Mouse (Mus musculus): ENCODE data around the gene Olfr1281. TPM values are rescaled to one million over a fixed set of nuclear protein-coding genes. Genes with fewer than 3 reads are reported as not detected.
"Not testable (repeated sequence)": the region's sequence is repeated elsewhere in the genome, so short reads cannot be mapped to it uniquely, and the experiment has no call there.

Olfr1281 gene
- not detected for total RNA-seq (2021)
- long read RNA-seq, experiment 1, result 0 reads
- long read RNA-seq, experiment 2, result 0 reads

DNA sequence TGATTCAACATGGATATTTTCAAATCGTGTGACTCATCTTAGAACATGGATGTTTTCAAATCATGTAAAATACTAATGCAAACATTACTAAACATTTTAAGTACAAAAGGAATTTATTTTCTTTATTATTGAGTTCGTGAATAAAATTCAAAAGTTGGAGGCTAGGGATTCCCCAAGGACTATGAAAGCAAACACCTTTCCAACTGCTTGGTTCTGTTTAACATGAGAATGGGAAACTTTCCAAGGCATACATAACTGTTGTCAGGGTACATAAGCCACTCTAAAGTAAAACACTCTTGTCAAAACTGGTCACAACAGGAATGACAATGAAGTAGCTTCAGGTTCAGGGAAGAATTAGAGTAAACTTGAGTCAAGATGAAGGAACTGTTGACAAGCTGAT is at the start of gene Olfr1281:
Gene Olfr1281 (plus strand): TSS at position 301 of the 400 bp plus-strand sequence.
- DNase-seq, result no peak

DNA sequence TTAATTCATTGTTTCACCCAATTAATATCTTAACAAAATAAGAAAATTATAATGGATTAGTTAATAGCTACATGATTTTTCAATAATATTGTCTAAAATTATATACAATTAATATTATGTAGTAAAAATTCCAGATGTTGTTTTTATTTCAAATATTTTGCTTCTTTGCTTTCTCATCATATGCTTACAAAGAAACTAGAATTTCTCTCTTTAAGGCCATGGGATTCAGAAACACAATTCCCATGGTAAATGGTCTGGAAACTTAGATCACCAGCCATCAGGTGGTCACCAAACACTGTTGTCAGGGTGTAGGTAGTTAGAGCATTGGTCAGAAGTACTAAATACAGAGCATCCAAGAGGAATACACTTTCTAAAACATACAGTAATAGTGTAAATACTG is 36.5 kb upstream of the Olfr1281 start, which contains the start of gene Olfr1278:
Gene Olfr1278 (plus strand): TSS at position 301 of the 400 bp plus-strand sequence.
- no peak for DNase-seq

DNA sequence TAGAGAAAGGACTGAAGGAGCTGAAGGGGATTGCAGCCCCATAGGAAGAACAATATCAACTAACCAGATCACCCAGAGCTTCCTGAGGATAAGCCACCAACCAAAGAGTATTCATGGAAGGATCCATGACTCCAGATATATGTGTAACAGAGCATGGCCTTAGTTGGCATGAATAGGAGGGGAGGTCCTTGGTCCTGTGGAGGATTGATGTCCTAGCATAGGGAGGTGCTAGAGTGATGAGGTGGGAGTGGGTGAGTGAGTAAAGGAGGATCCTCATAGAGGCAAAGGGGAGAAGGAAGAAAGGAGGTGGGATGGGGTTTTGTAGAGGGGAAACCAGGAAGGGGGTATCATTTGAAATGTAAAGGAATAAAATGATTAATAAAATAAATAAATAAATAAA is 27.8 kb upstream of the Olfr1281 start:
- DNase-seq, result no peak

GRCm38 (mm10) chr2:111300374-111300773 is 25.9 kb upstream of the Olfr1281 start, which contains the start of gene Olfr1279:
Olfr1279 (plus strand) TSS chr2:111300635.
- no peak for DNase-seq

DNA sequence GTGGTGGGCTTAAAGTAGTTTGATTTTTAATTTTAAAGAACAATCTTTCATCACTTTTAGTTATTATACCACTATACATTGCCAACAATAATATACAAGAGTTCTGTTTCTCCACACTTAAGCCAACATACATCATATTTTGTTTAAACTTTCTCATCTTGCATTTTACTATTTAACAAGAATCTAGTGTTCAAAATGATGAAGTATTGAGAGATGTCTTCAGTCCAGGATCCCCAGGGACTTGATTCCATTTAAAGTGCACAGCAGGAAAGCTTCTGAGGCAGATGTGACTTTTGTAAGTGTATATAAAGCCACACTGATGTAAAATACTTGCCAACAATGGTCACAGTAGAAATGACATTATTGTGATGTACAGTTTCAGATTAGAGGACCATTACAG is 12.6 kb upstream of the Olfr1281 start, which contains the start of gene Olfr1280:
Gene Olfr1280 (plus strand): TSS at position 301 of the 400 bp plus-strand sequence.
- DNase-seq, result no peak

DNA sequence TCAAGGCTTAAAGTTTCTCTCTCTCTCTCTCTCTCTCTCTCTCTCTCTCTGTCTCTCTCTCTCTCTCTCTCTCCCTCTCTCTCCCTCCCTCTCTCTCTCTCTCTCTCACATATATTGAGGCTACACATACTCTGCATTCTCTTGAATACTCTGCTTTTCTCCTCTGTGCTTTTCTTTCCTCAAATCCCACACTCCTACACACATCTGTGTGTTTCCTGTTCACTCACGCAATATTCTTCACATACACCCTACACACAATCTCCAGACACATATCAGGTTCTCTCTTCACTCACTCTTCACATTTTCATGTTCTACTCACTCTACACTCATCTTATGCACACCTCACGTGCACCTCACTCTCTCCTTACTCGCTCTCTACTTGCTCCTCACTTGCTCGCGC is 7.4 kb downstream of the Olfr1281 start:
- DNase-seq, result not testable (repeated sequence)

DNA sequence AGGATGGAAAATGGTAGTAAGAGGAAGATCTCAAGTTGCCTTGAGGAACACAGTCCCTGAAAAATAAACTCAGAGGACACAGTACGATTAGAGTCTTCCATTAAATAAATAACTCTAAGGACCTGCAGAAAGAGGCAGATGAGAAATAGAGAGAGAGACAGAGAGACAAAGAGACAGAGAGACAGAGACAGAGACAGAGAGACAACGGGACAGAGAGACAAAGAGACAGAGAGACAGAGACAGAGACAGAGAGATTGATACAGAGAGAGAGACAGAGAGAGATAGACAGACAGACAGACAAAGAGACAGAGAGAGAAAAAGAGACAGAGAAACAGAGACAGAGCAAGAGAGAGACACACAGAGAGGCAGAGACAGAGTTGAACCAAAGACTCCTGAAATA is 9.7 kb downstream of the Olfr1281 start, which contains the start of gene Olfr1282:
Gene Olfr1282 (minus strand): TSS at position 101 of the 400 bp plus-strand sequence.
- DNase-seq, result no peak

DNA sequence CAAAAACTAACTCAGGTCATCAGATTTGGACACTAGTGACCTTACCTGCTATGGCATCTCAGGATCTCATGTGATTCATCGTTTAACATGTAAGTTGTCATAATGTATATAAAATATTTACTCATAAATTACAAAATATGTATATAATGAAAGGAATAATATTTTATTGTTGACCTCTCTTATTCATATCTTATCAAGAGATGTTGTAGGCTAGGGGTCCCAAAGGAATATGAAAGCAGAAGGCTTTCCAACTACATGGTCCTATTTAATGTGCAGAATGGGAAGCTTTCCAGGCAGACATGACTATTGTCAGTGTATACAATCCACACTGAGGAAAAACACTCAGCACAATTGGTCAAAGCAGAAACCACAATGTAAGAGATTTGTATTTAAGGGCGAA is 40.2 kb downstream of the Olfr1281 start, which contains the start of gene Olfr1283:
Gene Olfr1283 (plus strand): TSS at position 301 of the 400 bp plus-strand sequence.
- no peak for DNase-seq

DNA sequence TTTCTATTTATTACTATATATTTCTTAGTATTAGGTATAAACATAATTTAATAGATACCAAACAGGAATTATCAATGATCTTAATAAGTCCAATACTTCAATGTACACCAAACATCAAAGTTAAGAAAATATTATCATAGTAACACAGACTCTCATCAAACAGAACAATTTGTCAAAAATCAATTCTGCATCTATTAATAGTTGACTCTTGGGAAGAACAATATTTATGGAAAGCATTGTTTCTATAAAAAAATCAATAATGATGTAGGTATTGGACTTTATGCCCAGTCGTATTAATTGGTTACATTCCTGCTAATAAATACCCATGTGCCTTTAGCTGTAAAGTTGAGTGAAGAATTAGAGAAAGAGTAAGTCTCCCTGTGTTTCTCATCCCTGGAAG is 48.9 kb downstream of the Olfr1281 start, which contains the start of gene Olfr1284:
Gene Olfr1284 (plus strand): TSS at position 301 of the 400 bp plus-strand sequence.
- no peak for DNase-seq

Other genes starting within 250 kb of the Olfr1281 start
- not detected for gene Gm13941, start 220.5 kb upstream of the Olfr1281 start, total RNA-seq (2021)
- not detected for gene Gm15130, start 173.6 kb upstream of the Olfr1281 start, total RNA-seq (2021)
- not detected for gene 4930430A15Rik, start 96.9 kb upstream of the Olfr1281 start, total RNA-seq (2021)
- gene Olfr1275, start 91.2 kb upstream of the Olfr1281 start, total RNA-seq (2021), result not detected
- not detected for gene Olfr1276, start 72.0 kb upstream of the Olfr1281 start, total RNA-seq (2021)
- not detected for gene Olfr1277, start 52.4 kb upstream of the Olfr1281 start, total RNA-seq (2021)
- gene Olfr1278, start 36.4 kb upstream of the Olfr1281 start, total RNA-seq (2021), result not detected
- gene Olfr1279, start 25.9 kb upstream of the Olfr1281 start, total RNA-seq (2021), result not detected
- not detected for gene Olfr1280, start 12.5 kb upstream of the Olfr1281 start, total RNA-seq (2021)
- gene Olfr1282, start 9.6 kb downstream of the Olfr1281 start, total RNA-seq (2021), result not detected
- not detected for gene Olfr1283, start 40.3 kb downstream of the Olfr1281 start, total RNA-seq (2021)
- gene Olfr1284, start 49.0 kb downstream of the Olfr1281 start, total RNA-seq (2021), result not detected
- gene Olfr1286, start 96.6 kb downstream of the Olfr1281 start, total RNA-seq (2021), result not detected
- not detected for gene Olfr1287, start 122.6 kb downstream of the Olfr1281 start, total RNA-seq (2021)
- gene Olfr1288, start 147.6 kb downstream of the Olfr1281 start, total RNA-seq (2021), result not detected
- not detected for gene Olfr1289, start 154.3 kb downstream of the Olfr1281 start, total RNA-seq (2021)
- not detected for gene Olfr1290, start 167.3 kb downstream of the Olfr1281 start, total RNA-seq (2021)
- not detected for gene Olfr1291-ps1, start 170.7 kb downstream of the Olfr1281 start, total RNA-seq (2021)
- gene Olfr1293-ps, start 198.7 kb downstream of the Olfr1281 start, total RNA-seq (2021), result not detected
- not detected for gene Olfr1294, start 213.8 kb downstream of the Olfr1281 start, total RNA-seq (2021)
- gene Olfr1295, start 243.2 kb downstream of the Olfr1281 start, total RNA-seq (2021), result not detected

All from adrenal gland, postnatal 10 days (tissue).